Mouse (Mus musculus) erythroblast, embryonic 14.5 days (primary cell): ENCODE results near the gene Col4a3.

Source experiments
- GATA1 ChIP-seq: IDR thresholded peaks from 2 replicates; pipeline ENCODE4 v1.6.1; 2012; ENCODE audit warnings: low read length, inconsistent platforms, mixed read lengths
- TAL1 ChIP-seq: IDR thresholded peaks from 3 replicates; pipeline ENCODE4 v1.6.1; 2012; ENCODE audit warnings: low read length, inconsistent platforms, mixed read lengths

DNA sequence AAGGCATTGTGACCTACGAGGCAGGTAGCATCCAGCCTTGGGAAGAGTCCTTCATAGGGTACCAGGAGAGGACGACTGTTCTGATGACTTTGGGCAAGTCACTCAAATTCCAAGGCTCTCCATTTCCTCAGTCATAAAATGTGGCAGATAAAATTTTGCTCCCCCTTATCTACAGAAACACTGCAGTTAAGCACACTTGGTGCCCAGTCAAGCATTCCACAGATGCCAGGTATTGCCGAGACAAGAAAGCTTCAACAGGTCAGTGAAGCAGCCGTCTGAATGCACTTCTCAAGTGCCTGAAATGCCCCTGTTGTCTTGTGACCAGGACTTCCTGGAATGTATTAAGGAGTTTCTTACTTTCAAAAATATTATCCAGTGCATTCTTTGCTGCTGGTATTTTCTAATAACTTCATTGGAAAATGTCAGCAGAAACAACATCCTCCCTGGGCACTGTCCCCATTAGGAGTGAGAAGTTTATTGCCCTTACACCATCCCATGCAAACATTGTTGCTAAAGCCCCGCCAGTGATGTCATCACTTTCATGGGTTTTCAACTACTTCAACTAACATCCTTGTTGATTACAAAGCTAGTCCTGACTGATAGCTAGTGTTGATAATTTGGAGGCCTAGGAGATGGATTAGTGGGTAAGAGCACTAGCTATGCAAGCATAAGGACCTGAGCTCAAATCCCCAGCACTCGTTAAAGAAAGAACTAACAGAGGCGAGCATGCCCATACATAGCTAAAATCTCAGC is 16.7 kb downstream of the Col4a3 start:
- TF ChIP-seq TAL1 (no peak), GATA1 (no peak)
